Mouse (Mus musculus) lung, postnatal 4 days (tissue): ENCODE measurements around the gene Mansc1.
A peak's percentile ranks its signal among the peaks of the same experiment; 100 is the strongest.
"Not testable (repeated sequence)": the region's sequence is repeated elsewhere in the genome, so short reads cannot be mapped to it uniquely, and the experiment has no call there.

Source experiments
- DNase-seq, 2 experiments: peaks; one replicate each; pipeline ENCODE4 v3.0.0; 2021

Gene Mansc1

DNA sequence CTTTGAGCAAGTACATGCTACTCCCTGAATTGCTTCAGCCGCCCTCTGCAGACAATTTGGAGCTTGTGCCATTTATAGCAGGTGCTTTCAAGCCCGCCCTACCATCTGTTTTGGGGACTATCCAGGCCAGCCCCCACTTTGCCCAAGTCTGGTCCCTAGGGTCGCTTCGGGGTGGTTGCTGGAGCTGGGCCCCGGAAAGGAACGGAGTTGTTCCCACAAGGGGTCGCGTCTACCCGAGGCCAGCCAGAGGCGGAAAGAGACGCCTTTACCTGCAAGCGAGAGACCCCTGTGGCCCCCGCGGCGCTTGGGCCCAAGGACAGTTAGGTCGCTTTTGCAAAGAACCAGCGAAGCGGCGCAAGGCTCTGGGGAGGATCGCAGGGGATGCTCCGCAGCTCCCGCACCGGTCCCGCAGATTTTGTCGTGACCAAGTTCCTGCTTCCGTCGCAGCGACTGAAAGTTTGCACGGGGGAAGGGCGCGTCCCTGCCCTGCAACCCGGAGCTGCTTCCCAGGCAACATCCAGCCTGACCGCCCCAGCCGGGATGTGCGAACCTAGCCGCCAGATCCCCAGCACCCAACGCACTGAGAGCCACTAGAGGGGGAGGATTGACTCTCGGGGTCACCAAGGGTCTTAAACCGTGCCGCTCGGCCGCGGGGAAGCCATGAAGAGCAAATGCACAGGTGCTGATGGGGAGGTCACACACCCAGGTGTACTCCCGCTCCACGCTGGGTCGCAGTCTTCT, at the start of gene Mansc1:
TSS of gene Mansc1 (minus strand) at position 542 of the 741 bp plus-strand sequence.
- DNase-seq: peak; percentile 69 to 70

- DNase-seq: not testable (repeated sequence)
These were observed 47.0 kb upstream of the Mansc1 start for GRCm38 (mm10) chr6:134679330-134679729.

GRCm38 (mm10) chr6:134678037-134678436, 45.7 kb upstream of the Mansc1 start:
- no peak for DNase-seq

GRCm38 (mm10) chr6:134677504-134677903, 45.2 kb upstream of the Mansc1 start:
- no peak for DNase-seq

GRCm38 (mm10) chr6:134673712-134674111, 41.4 kb upstream of the Mansc1 start:
- peak; percentile 39 to 58 for DNase-seq

DNA sequence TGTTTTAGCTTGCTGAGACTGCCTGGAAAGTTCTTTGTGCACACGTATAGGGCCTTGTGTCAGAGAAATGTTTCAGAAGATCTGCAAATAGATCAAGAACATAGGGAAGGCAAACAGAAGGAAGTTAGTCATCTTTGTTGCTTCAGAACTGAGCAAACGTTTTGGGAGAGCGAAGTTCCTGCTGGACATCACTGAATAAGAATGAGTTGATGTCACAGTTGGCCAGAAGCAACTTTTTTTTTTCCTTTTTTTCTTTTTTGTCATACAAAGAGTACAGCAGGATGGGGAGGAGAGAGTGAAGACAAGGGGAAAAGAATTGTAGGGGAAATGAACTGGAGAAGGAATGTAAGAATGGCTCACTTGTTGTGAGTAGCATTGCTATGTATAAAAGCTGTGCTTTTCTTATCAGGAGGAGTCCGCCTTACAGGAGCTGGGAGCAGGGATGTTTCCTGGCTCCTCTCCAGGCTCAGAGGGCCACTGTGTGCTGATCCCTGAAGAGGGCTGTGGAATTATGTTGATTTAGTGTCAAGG, 38.7 kb upstream of the Mansc1 start:
- DNase-seq: peak; percentile 57 to 72

- DNase-seq: no peak
These were observed 37.0 kb upstream of the Mansc1 start for GRCm38 (mm10) chr6:134669179-134669865.

DNA sequence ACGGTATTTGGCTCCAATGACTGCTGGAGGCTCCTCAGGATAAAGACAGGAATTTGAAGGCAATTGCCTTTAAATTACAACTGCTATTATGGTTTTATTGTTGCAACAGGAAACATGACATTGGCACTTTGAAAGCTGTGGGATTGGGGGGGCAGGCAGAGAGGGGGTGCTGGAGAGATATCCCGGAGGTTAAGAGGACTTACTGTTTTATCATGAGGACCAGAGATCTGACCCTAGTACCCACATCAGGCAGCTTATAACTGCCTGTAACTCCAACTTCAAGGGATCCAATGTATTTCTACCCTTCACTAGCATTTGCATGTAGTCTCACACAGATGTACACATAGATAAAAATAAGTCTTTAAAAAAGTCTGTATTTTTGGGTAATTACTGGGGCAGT, 36.2 kb upstream of the Mansc1 start:
- DNase-seq: no peak

DNA sequence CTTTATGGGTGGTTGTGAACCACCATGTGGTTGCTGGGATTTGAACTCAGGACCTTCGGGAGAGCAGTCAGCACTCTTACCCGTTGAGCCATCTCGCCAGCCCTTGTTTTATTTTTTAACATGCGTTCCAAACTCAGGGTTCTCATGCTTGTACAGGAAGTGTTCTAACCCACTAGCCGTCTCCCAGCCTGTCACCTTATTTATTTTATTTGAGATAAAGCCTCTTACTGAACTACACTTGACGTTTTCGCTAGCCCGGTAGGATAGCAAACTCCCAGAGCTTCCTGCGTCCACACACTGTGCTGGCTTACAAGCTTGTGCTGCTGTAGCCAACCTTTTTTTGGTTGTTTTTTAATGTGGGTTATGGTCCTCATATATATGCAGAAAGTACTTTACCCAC, 33.5 kb upstream of the Mansc1 start:
- DNase-seq: no peak

- DNase-seq: no peak
These were observed 32.3 kb upstream of the Mansc1 start for GRCm38 (mm10) chr6:134664573-134664972.

- DNase-seq: no peak
These were observed 28.6 kb upstream of the Mansc1 start for GRCm38 (mm10) chr6:134660714-134661406.

GRCm38 (mm10) chr6:134659108-134659958, 27.0 kb upstream of the Mansc1 start:
- DNase-seq: peak; percentile 29 to 62

GRCm38 (mm10) chr6:134656527-134656926, 24.2 kb upstream of the Mansc1 start:
- DNase-seq: no peak

GRCm38 (mm10) chr6:134648356-134648755, 16.1 kb upstream of the Mansc1 start:
- no peak for DNase-seq

- DNase-seq: no peak
These were observed 15.3 kb upstream of the Mansc1 start for GRCm38 (mm10) chr6:134647621-134648020.

DNA sequence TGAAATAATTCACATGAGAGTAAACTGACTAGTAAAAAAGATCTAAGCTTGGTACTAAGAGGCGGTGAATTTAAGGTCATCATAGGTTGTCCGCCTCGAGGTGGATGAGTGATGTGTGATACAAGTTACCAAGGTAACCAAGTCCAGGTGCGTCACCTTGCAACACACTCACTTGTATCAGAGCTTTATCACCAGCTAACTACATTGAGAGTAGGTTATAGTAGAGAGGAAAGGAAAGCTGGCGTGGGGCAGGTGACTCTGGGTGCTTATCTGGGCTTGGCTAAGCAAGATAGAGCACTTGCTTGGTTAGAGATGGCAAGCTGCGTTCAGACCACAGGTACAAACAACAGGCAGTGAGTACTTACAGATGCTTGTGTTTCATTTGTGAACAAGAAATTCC, 14.5 kb upstream of the Mansc1 start:
- no peak for DNase-seq

- DNase-seq: no peak
These were observed 11.0 kb upstream of the Mansc1 start for GRCm38 (mm10) chr6:134643296-134643695.

DNA sequence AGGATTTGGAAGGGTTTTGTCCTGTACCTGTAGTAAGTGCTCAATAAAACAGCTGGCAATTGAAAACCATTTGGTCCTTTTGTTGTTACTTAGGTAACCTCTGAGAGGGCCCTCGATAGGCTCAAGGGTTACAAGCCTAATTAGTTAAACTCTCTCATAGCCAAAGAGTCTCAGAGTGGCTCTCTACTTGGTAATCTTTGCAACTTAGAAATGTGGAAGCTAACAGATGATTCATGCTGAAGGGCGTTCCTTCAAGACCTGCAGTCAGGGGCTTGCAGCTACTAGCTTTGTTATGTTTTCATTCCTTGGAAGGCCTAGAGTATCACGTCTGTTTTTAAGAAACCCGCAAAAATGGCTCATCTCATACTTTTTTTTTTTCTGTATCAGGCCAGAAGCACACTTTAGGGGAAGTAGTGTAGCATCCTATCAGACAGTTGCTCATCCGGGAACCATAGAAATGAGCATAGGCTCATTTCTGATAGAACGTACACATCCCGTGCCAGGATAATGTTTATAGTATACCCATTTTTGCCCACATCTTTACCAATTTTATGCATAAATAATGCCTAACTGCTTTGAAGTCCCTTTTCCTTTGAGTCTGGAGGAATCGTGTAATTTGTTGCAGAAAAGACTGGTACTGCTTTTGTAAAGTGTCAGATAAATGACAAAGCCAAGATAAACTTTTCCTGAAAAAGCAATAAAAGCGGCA, 9.6 kb upstream of the Mansc1 start:
- DNase-seq: peak in 1 of 2 experiments; percentile 9

DNA sequence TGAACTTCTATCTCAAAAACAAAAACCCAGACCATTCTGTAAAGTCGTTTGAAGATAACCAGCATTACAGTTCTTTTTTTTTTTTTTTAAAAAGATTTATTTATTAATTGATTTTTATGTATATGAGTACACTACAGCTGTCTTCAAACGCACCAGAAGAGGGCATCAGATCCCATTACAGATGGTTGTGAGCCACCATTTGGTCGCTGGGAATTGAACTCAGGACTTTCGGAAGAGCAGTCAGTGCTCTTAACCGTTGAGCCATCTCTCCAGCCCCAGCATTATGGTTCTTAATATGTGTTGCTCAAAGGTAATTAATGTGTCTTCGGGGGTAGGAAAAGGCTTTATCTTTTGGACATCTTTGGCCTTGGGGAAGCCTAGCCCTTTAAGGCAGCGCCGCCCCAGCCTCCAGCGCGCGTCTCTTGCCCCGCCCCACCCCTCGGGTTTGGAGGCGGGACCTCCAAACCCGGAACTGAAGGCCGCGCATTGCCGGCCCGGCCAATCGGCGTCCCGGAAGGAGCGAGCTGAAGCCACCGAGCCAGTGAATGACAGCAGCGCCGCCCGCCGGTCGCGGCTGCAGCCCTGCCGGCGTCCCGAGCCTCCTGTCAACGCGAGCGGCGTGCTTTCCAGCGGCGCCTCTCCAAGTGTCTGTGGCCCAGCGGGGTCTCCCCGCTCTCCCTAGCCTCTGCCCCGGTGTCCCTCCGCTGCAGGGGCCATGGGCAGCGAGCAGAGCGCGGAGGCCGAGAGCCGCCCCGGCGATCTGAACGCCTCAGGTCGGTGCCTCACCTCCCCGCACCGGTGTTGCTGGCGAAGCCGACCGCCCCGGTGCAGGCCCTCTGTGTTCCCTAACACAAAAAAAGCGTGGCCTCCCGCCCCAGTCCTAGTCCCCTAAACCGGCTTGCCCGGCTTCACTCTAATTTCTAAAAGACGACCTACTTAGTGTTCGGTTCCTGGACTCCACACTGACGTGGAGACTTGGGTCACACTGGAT, 8.5 kb upstream of the Mansc1 start:
- DNase-seq: peak; percentile 96 to 97

GRCm38 (mm10) chr6:134639900-134640299, 7.6 kb upstream of the Mansc1 start:
- no peak for DNase-seq

DNA sequence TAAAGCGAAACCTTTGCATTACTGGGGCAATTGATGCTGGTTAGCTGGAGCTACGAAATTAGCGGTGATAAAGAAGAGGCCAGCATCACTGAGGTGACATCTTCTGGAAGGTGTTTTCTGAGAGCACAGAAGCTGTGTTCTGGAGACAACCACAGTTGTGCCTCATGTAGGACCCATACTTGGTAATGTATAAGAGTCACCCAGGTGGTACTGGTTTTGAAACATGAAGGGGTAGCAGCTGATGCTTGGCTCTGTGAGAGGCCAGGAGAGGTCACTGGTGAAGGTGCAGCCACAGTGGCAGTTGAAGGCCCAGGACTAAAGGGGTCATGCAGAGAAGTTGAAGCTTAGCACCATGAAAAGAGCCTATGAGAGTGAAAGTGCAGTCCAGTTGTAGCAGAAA, 6.9 kb upstream of the Mansc1 start, which contains the start of gene Borcs5:
TSS of gene Borcs5 (plus strand) at position 301 of the 400 bp plus-strand sequence.
- no peak for DNase-seq
